Mouse (Mus musculus) cerebellum, adult 2 months (tissue): ENCODE results near the gene Fer1l5.

Experiments used
- CTCF ChIP-seq: fragments of 200-500 bp; IDR thresholded peaks from 2 replicates; pipeline ENCODE4 v1.5.1; 2011; ENCODE audit warnings: low read depth, mild to moderate bottlenecking, control low read depth, low read length, moderate library complexity, borderline replicate concordance; ENCODE audit not compliant: insufficient read depth
- POLR2A ChIP-seq: fragments of 200-500 bp; IDR thresholded peaks from 2 replicates; pipeline ENCODE4 v1.6.1; 2011; ENCODE audit warnings: low read length, control low read depth, borderline replicate concordance; ENCODE audit not compliant: insufficient read depth

GRCm38 (mm10) chr1:36397041-36397440, 24.9 kb downstream of the Fer1l5 start:
- TF ChIP-seq CTCF (no peak), POLR2A (no peak)
